Mouse (Mus musculus): ENCODE measurements around the gene Cox14. TPM values are rescaled to one million over a fixed set of nuclear protein-coding genes. Genes with fewer than 3 reads are reported as not detected.
"Not testable (repeated sequence)": the region's sequence is repeated elsewhere in the genome, so short reads cannot be mapped to it uniquely, and the experiment has no call there.

Gene Cox14
- polyA plus RNA-seq, 1 experiment from 2014 or later = 230 TPM

- no peak overlapping the region for H3K27ac ChIP-seq (replicated peaks in 1 of 2; ENCODE audit: control insufficient read depth in 1 of 2, insufficient read depth in 1 of 2, low read depth in 2 of 2, low read length in 2 of 2)
- H3K27me3 ChIP-seq (ENCODE audit: control insufficient read depth, insufficient read depth, low read length) = peaks cover 25% of the 10 kb centered on the region
- no peak overlapping the region for H3K9ac ChIP-seq (ENCODE audit: low read length)
- H3K4me3 ChIP-seq (ENCODE audit: control insufficient read depth in 1 of 2, insufficient read depth in 1 of 2, low read depth in 1 of 2, low read length in 2 of 2) = no peak overlapping the region
- no peak overlapping the region for H3K4me2 ChIP-seq (ENCODE audit: low read length)
- H3K9me3 ChIP-seq (ENCODE audit: control insufficient read depth, low read length) = no peaks in the 10 kb centered on the region
- 24% methylated on average over 4 of the region's 4 CpGs for WGBS
- no peak for ATAC-seq (ENCODE audit: insufficient number of reproducible peaks, insufficient read depth, low FRiP score, low read depth)
- H3K36me3 ChIP-seq (ENCODE audit: control insufficient read depth, insufficient read depth, low read length) = no peaks in the 10 kb centered on the region
- peaks cover 7 to 9% of the 10 kb centered on the region in 2 experiments; a peak in 3 of 4 replicates for H3K4me1 ChIP-seq (ENCODE audit: control insufficient read depth in 2 of 2, insufficient read depth in 2 of 2, low read length in 2 of 2)
These were observed 34.5 kb upstream of the Cox14 start for GRCm38 (mm10) chr15:99690924-99691323.

- Histone ChIP-seq H3K4me2 (ENCODE audit: low read length) (no peak overlapping the region), H3K27me3 (ENCODE audit: control insufficient read depth, insufficient read depth, low read length) (peaks cover 27% of the 10 kb centered on the region), H3K36me3 (ENCODE audit: control insufficient read depth, insufficient read depth, low read length) (no peaks in the 10 kb centered on the region), H3K27ac (replicated peaks in 1 of 2; ENCODE audit: control insufficient read depth in 1 of 2, insufficient read depth in 1 of 2, low read depth in 2 of 2, low read length in 2 of 2) (no peak overlapping the region), H3K4me3 (ENCODE audit: control insufficient read depth in 1 of 2, insufficient read depth in 1 of 2, low read depth in 1 of 2, low read length in 2 of 2) (no peak overlapping the region), H3K4me1 (ENCODE audit: control insufficient read depth in 2 of 2, insufficient read depth in 2 of 2, low read length in 2 of 2) (peaks cover 7 to 9% of the 10 kb centered on the region in 2 experiments; a peak in 3 of 4 replicates), H3K9me3 (ENCODE audit: control insufficient read depth, low read length) (no peaks in the 10 kb centered on the region), H3K9ac (ENCODE audit: low read length) (no peak overlapping the region)
- ATAC-seq (ENCODE audit: insufficient number of reproducible peaks, insufficient read depth, low FRiP score, low read depth) = no peak
- 52% methylated on average over 9 of the region's 9 CpGs for WGBS
These were observed 33.4 kb upstream of the Cox14 start for GRCm38 (mm10) chr15:99691976-99692375.

- ATAC-seq (ENCODE audit: insufficient number of reproducible peaks, insufficient read depth, low FRiP score, low read depth) = no peak
- Histone ChIP-seq H3K9me3 (ENCODE audit: control insufficient read depth, low read length) (no peaks in the 10 kb centered on the region), H3K36me3 (ENCODE audit: control insufficient read depth, insufficient read depth, low read length) (no peaks in the 10 kb centered on the region), H3K27ac (replicated peaks in 1 of 2; ENCODE audit: control insufficient read depth in 1 of 2, insufficient read depth in 1 of 2, low read depth in 2 of 2, low read length in 2 of 2) (no peak overlapping the region), H3K4me1 (ENCODE audit: control insufficient read depth in 2 of 2, insufficient read depth in 2 of 2, low read length in 2 of 2) (peaks cover 16 to 18% of the 10 kb centered on the region in 2 experiments), H3K4me3 (ENCODE audit: control insufficient read depth in 1 of 2, insufficient read depth in 1 of 2, low read depth in 1 of 2, low read length in 2 of 2) (no peak overlapping the region), H3K9ac (ENCODE audit: low read length) (no peak overlapping the region), H3K27me3 (ENCODE audit: control insufficient read depth, insufficient read depth, low read length) (peaks cover 16% of the 10 kb centered on the region), H3K4me2 (ENCODE audit: low read length) (no peak overlapping the region)
- 7% methylated on average over 2 of the region's 2 CpGs for WGBS
These were observed 28.1 kb upstream of the Cox14 start for GRCm38 (mm10) chr15:99697309-99697708.

- Histone ChIP-seq H3K27ac (replicated peaks in 1 of 2; ENCODE audit: control insufficient read depth in 1 of 2, insufficient read depth in 1 of 2, low read depth in 2 of 2, low read length in 2 of 2) (no peak overlapping the region), H3K4me2 (ENCODE audit: low read length) (peak overlapping the region; percentile 11; the same call in 1 of the 2 replicates), H3K4me1 (ENCODE audit: control insufficient read depth in 2 of 2, insufficient read depth in 2 of 2, low read length in 2 of 2) (peaks cover 22 to 29% of the 10 kb centered on the region in 2 experiments), H3K9me3 (ENCODE audit: control insufficient read depth, low read length) (no peaks in the 10 kb centered on the region), H3K9ac (ENCODE audit: low read length) (no peak overlapping the region), H3K27me3 (ENCODE audit: control insufficient read depth, insufficient read depth, low read length) (peaks cover 9% of the 10 kb centered on the region), H3K4me3 (ENCODE audit: control insufficient read depth in 1 of 2, insufficient read depth in 1 of 2, low read depth in 1 of 2, low read length in 2 of 2) (no peak overlapping the region), H3K36me3 (ENCODE audit: control insufficient read depth, insufficient read depth, low read length) (peaks cover 5% of the 10 kb centered on the region; the same call in 1 of the 2 replicates)
- ATAC-seq (ENCODE audit: insufficient number of reproducible peaks, insufficient read depth, low FRiP score, low read depth) = no peak
- WGBS = 24% methylated on average over 20 of the region's 20 CpGs
These were observed 26.8 kb upstream of the Cox14 start for GRCm38 (mm10) chr15:99698533-99699085.

- Histone ChIP-seq H3K36me3 (ENCODE audit: control insufficient read depth, insufficient read depth, low read length) (peaks cover 15% of the 10 kb centered on the region), H3K4me1 (ENCODE audit: control insufficient read depth in 2 of 2, insufficient read depth in 2 of 2, low read length in 2 of 2) (peaks cover 30 to 36% of the 10 kb centered on the region in 2 experiments), H3K4me2 (ENCODE audit: low read length) (no peak overlapping the region), H3K4me3 (ENCODE audit: control insufficient read depth in 1 of 2, insufficient read depth in 1 of 2, low read depth in 1 of 2, low read length in 2 of 2) (no peak overlapping the region), H3K9me3 (ENCODE audit: control insufficient read depth, low read length) (no peaks in the 10 kb centered on the region), H3K27ac (replicated peaks in 1 of 2; ENCODE audit: control insufficient read depth in 1 of 2, insufficient read depth in 1 of 2, low read depth in 2 of 2, low read length in 2 of 2) (no peak overlapping the region), H3K9ac (ENCODE audit: low read length) (no peak overlapping the region), H3K27me3 (ENCODE audit: control insufficient read depth, insufficient read depth, low read length) (peaks cover 9% of the 10 kb centered on the region)
- 84% methylated on average over 10 of the region's 10 CpGs for WGBS
- no peak for ATAC-seq (ENCODE audit: insufficient number of reproducible peaks, insufficient read depth, low FRiP score, low read depth)
These were observed 25.7 kb upstream of the Cox14 start for GRCm38 (mm10) chr15:99699715-99700114.

DNA sequence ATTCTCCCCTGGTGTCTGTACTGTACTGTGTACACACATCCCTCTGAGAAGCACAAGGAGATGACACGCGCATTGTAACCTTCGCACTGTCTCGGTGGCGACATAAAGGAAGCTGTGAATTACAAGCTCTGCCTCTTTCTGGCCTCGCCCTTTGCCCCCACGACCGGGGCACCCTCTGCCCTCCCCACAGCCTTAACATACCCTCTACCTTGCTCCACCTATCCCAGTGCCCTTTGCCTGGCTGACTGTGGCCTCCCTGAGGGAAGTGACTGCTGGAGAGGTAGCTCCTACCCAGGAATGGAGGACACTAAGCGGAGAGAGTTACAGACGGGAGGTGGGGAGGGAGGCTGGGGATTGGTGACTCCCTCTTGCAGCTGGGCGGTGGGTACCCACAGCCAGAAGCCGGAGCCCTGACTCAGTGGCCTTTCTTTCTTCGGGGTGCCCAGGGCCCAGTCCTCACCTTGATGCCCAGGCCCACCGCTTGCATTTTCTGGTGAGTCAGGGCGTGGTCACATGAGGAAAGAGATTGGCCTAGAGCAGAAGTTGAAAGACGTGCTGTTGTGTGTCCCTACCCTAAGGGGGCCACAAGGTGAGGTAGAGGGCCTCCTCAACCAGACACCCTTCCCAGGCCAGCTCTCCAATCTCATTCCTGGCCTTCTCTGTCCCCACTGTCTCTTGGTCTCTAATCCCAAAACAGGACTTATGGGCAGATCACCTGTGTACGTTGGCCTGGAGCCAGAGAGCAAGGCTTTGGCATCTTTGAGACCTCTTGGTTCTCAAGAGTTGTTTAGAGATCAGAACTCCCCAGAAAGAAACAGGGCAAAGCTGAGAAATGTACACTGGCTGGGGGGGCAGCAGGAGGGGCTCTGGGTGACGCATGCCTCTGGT is 25.0 kb upstream of the Cox14 start:
- ATAC-seq (ENCODE audit: insufficient number of reproducible peaks, insufficient read depth, low FRiP score, low read depth) = no peak
- no peak overlapping the region for H3K4me3 ChIP-seq (ENCODE audit: control insufficient read depth in 1 of 2, insufficient read depth in 1 of 2, low read depth in 1 of 2, low read length in 2 of 2)
- peaks cover 9% of the 10 kb centered on the region for H3K27me3 ChIP-seq (ENCODE audit: control insufficient read depth, insufficient read depth, low read length)
- H3K9me3 ChIP-seq (ENCODE audit: control insufficient read depth, low read length) = no peaks in the 10 kb centered on the region
- no peak overlapping the region for H3K9ac ChIP-seq (ENCODE audit: low read length)
- H3K4me1 ChIP-seq (ENCODE audit: control insufficient read depth in 2 of 2, insufficient read depth in 2 of 2, low read length in 2 of 2) = peaks cover 25 to 35% of the 10 kb centered on the region in 2 experiments
- WGBS = 84% methylated on average over 18 of the region's 18 CpGs
- peaks cover 17% of the 10 kb centered on the region for H3K36me3 ChIP-seq (ENCODE audit: control insufficient read depth, insufficient read depth, low read length)
- no peak overlapping the region for H3K27ac ChIP-seq (replicated peaks in 1 of 2; ENCODE audit: control insufficient read depth in 1 of 2, insufficient read depth in 1 of 2, low read depth in 2 of 2, low read length in 2 of 2)
- no peak overlapping the region for H3K4me2 ChIP-seq (ENCODE audit: low read length)

GRCm38 (mm10) chr15:99701640-99701998 is 23.8 kb upstream of the Cox14 start:
- Histone ChIP-seq H3K4me2 (ENCODE audit: low read length) (peak overlapping the region; percentile 73), H3K27ac (replicated peaks in 1 of 2; ENCODE audit: control insufficient read depth in 1 of 2, insufficient read depth in 1 of 2, low read depth in 2 of 2, low read length in 2 of 2) (peak overlapping the region; percentile 40 to 94; a peak in 2 of 4 replicates), H3K36me3 (ENCODE audit: control insufficient read depth, insufficient read depth, low read length) (peaks cover 27% of the 10 kb centered on the region), H3K4me3 (ENCODE audit: control insufficient read depth in 1 of 2, insufficient read depth in 1 of 2, low read depth in 1 of 2, low read length in 2 of 2) (peak overlapping the region; percentile 76 to 81), H3K9ac (ENCODE audit: low read length) (peak overlapping the region; percentile 91), H3K4me1 (ENCODE audit: control insufficient read depth in 2 of 2, insufficient read depth in 2 of 2, low read length in 2 of 2) (peaks cover 28 to 42% of the 10 kb centered on the region in 2 experiments)
- not testable (repeated sequence) for H3K27me3 ChIP-seq (ENCODE audit: control insufficient read depth, insufficient read depth, low read length); H3K9me3 ChIP-seq (ENCODE audit: control insufficient read depth, low read length); ATAC-seq (ENCODE audit: insufficient number of reproducible peaks, insufficient read depth, low FRiP score, low read depth)
- WGBS = 36% methylated on average over 16 of the region's 16 CpGs

Measured in heart, embryonic 14.5 days (tissue).